Mouse (Mus musculus) limb, embryonic 10.5 days (tissue): ENCODE results near the gene Tex52. TPM values are rescaled to one million over a fixed set of nuclear protein-coding genes. Genes with fewer than 3 reads are reported as not detected.

Source experiments
- DNase-seq: peaks from one replicate; pipeline ENCODE4 v3.0.0-alpha.2; 2017; ENCODE audit warnings: low spot score
- H3K27ac ChIP-seq: fragments of 300-500 bp; sonication (generic); 2 replicates; pipeline ENCODE4 v1.5.1; 2016; ENCODE audit warnings: mild to moderate bottlenecking
- H3K27me3 ChIP-seq: fragments of 300-500 bp; sonication (generic); 2 replicates; pipeline ENCODE4 v1.6.1; 2016; ENCODE audit warnings: low read depth, mild to moderate bottlenecking; ENCODE audit not compliant: poor library complexity, severe bottlenecking
- H3K36me3 ChIP-seq: fragments of 300-500 bp; sonication (generic); 2 replicates; pipeline ENCODE4 v1.6.1; 2016; ENCODE audit warnings: mild to moderate bottlenecking, moderate library complexity
- H3K4me1 ChIP-seq: fragments of 300-500 bp; sonication (generic); 2 replicates; pipeline ENCODE4 v1.6.1; 2016
- H3K4me3 ChIP-seq: fragments of 300-500 bp; sonication (generic); 2 replicates; pipeline ENCODE4 v1.5.1; 2016; ENCODE audit warnings: mild to moderate bottlenecking, moderate library complexity
- H3K9me3 ChIP-seq: fragments of 300-500 bp; sonication (generic); replicated peaks from 2 replicates; pipeline ENCODE4 v1.6.1; 2016; ENCODE audit warnings: mild to moderate bottlenecking
- whole genome bisulfite sequencing: fragments of 180-500 bp; shearing (Covaris S2); methylation state at CpG from one replicate; pipeline ENCODE4 v1.1.7; 2016; 5-methylcytosine and 5-hydroxymethylcytosine counted together
- polyA plus RNA-seq: library from polyadenylated mRNA; unstranded; fragments of >200 nt; fragmentation: Nextera tagmentation; extraction: Ambion mirVana; gene quantifications from 2 replicates; pipeline ENCODE4 v1.2.1, GENCODE M21; 2016

The Tex52 gene
- polyA plus RNA-seq, 1 experiment from 2014 or later: 0.61 TPM

- no peaks in the 10 kb centered on the region for H3K36me3 ChIP-seq
- no peak overlapping the region for H3K27ac ChIP-seq
- no peaks in the 10 kb centered on the region for H3K9me3 ChIP-seq
- H3K4me3 ChIP-seq: no peak overlapping the region
- H3K27me3 ChIP-seq: no peaks in the 10 kb centered on the region
- 95% methylated on average over 1 of the region's 1 CpGs for WGBS
- H3K4me1 ChIP-seq: no peaks in the 10 kb centered on the region
- no peak for DNase-seq
These were observed 13.9 kb downstream of the Tex52 start for GRCm38 (mm10) chr6:128389185-128389584.

- WGBS: 59% methylated on average over 1 of the region's 1 CpGs
These were observed 15.4 kb downstream of the Tex52 start for GRCm38 (mm10) chr6:128390683-128391082.

DNA sequence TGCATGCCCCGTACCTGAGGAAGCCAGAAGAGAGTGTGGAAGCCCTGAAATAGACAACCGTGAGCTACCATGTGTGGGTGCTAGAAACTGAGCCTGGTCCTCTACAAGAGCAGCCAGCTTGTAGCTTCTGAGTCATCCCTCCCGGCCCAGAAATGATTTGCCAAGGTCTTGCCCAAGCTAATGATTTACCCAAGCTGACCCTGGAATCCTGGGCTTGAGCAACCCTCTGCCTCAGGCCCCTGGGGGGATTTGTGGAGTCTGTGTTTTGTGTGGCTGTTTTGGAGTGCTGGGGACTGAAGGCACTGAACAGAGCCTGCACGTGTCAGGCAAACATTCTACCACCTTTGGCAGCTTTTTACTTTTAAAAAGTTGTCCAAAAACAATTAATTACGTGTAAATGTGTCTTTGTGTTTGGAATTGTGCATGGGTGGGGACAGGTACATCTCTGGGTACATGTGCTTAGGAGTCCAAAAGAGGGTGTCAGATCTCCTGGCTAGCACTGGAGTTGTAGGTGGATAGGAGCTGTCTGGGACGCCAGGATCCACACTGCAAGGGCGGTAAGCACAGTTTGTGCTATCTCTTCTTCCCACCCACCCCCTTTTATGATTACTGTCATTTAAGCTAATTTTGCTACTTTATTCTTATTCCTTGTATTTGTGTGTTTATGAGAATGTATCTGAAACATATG, 22.5 kb downstream of the Tex52 start:
- Histone ChIP-seq H3K4me3 (no peak overlapping the region), H3K4me1 (peaks cover 10% of the 10 kb centered on the region; the same call in 1 of the 2 replicates), H3K36me3 (no peaks in the 10 kb centered on the region), H3K27me3 (no peaks in the 10 kb centered on the region), H3K9me3 (no peaks in the 10 kb centered on the region), H3K27ac (no peak overlapping the region)
- DNase-seq: no peak
- WGBS: 86% methylated on average over 7 of the region's 7 CpGs

More at GRCm38 (mm10) chr6:128390683-128391082, 15.4 kb downstream of the Tex52 start:
- Histone ChIP-seq H3K36me3 (no peaks in the 10 kb centered on the region), H3K9me3 (no peaks in the 10 kb centered on the region), H3K4me3 (no peak overlapping the region), H3K27me3 (no peaks in the 10 kb centered on the region), H3K4me1 (no peaks in the 10 kb centered on the region), H3K27ac (no peak overlapping the region)
- no peak for DNase-seq

DNA sequence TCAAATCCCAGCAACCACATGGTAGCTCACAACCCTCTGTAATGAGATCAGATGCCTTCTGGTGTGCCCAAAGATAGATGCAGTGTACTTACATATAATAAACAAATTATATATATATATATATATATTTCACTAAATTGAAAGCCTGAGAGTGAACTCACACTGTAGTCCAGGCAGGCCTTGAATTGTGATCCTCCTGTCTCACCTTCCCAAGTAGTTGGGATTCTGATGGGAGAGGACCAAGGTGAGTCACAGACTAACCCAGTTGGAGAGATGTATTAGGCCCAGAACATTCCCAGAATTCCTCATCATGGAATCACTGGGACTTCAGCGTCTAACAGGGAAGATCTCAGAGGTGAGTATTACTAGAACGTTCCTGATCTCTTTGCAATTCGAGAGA, 23.7 kb downstream of the Tex52 start, which contains the start of gene Nrip2:
Gene Nrip2, plus strand, starts transcription at position 301 of the 400 bp plus-strand sequence.
- peak within 1 kb of the TSS; percentile 20; the same call in 1 of the 2 replicates for H3K4me3 ChIP-seq
- no peaks in the 10 kb centered on the region for H3K27me3 ChIP-seq
- no peaks in the 10 kb centered on the region for H3K36me3 ChIP-seq
- peak within 1 kb of the TSS; percentile 39; the same call in 1 of the 2 replicates for H3K27ac ChIP-seq
- peaks cover 10% of the 10 kb centered on the region; the same call in 1 of the 2 replicates for H3K4me1 ChIP-seq
- no peak for DNase-seq
- H3K9me3 ChIP-seq: no peaks in the 10 kb centered on the region
- WGBS: 74% methylated on average over 3 of the region's 3 CpGs

GRCm38 (mm10) chr6:128399421-128400185, 24.3 kb downstream of the Tex52 start:
- 55% methylated on average over 21 of the region's 21 CpGs for WGBS
- DNase-seq: no peak
- Histone ChIP-seq H3K4me3 (peak overlapping the region; percentile 20; the same call in 1 of the 2 replicates), H3K36me3 (no peaks in the 10 kb centered on the region), H3K4me1 (peaks cover 10% of the 10 kb centered on the region; the same call in 1 of the 2 replicates), H3K27me3 (no peaks in the 10 kb centered on the region), H3K9me3 (no peaks in the 10 kb centered on the region), H3K27ac (peak overlapping the region; percentile 39; the same call in 1 of the 2 replicates)

- H3K27ac ChIP-seq: no peak overlapping the region
- DNase-seq: no peak
- 63% methylated on average over 5 of the region's 5 CpGs for WGBS
- peaks cover 5% of the 10 kb centered on the region; the same call in 1 of the 2 replicates for H3K4me1 ChIP-seq
- peaks cover 39% of the 10 kb centered on the region for H3K36me3 ChIP-seq
- no peak overlapping the region for H3K4me3 ChIP-seq
- H3K9me3 ChIP-seq: no peaks in the 10 kb centered on the region
- H3K27me3 ChIP-seq: no peaks in the 10 kb centered on the region
These were observed 29.5 kb downstream of the Tex52 start for GRCm38 (mm10) chr6:128404708-128405107.

DNA sequence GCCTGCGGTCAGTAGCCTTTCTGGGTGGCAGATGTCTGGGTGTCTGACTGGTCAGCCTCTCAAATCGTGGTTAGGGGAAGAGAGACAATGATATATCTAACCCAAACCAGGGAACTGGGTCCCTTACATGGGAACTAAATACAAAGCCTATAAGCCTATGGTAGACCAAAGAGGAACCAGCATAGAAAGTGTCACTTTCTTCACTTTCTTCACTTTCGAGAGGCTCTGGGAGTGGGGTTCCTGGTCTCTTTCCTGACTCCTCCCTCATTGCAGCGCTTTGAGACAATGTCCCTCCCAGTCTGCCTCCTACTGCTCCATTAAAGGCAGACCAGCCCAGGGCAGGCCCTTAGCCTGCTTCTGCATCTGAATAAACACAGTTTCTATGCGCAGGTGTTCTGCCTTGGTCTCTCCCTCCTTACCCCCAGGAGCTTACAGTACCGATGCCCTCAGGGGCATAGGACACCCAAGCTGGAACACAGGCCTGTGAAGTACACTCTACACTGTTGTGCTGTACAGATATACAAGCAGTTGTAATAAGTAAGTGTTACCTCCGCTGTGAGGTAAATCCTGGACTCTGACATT, 33.4 kb downstream of the Tex52 start:
- Histone ChIP-seq H3K4me3 (no peak overlapping the region), H3K27ac (no peak overlapping the region), H3K36me3 (peaks cover 79% of the 10 kb centered on the region), H3K9me3 (no peaks in the 10 kb centered on the region), H3K4me1 (no peaks in the 10 kb centered on the region), H3K27me3 (no peaks in the 10 kb centered on the region)
- DNase-seq: no peak
- WGBS: 90% methylated on average over 7 of the region's 7 CpGs

- no peak overlapping the region for H3K4me3 ChIP-seq
- no peaks in the 10 kb centered on the region for H3K27me3 ChIP-seq
- no peak overlapping the region for H3K27ac ChIP-seq
- 94% methylated on average over 13 of the region's 13 CpGs for WGBS
- no peaks in the 10 kb centered on the region for H3K4me1 ChIP-seq
- H3K9me3 ChIP-seq: no peaks in the 10 kb centered on the region
- H3K36me3 ChIP-seq: peaks cover 90% of the 10 kb centered on the region
- no peak for DNase-seq
These were observed 35.0 kb downstream of the Tex52 start for GRCm38 (mm10) chr6:128410305-128410704.

- H3K4me3 ChIP-seq: no peak overlapping the region
- no peak overlapping the region for H3K27ac ChIP-seq
- peak; percentile 86 for DNase-seq
- no peaks in the 10 kb centered on the region for H3K27me3 ChIP-seq
- no peaks in the 10 kb centered on the region for H3K4me1 ChIP-seq
- H3K36me3 ChIP-seq: peaks cover 92% of the 10 kb centered on the region
- H3K9me3 ChIP-seq: no peaks in the 10 kb centered on the region
- WGBS: 24% methylated on average over 3 of the region's 3 CpGs
These were observed 35.9 kb downstream of the Tex52 start for GRCm38 (mm10) chr6:128411115-128411514.

DNA sequence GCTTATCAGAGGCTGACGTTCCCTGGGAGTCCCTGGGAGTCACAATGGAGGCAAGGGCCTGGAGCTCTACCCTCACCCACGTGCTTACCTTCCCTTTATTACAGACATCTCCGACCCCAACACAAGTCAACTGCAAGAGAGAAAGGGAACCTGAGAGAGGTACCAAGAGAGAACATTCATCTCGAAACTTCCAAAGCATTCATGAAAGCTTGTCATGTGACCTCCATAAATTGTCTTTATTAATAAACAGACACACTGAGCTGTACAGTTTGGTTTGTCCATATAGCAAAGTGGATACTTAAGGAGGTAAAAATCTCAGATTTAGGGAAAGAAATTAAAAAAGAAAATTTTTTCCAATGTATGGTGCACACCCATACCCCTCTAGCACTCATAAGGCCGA, 40.9 kb downstream of the Tex52 start:
- H3K4me1 ChIP-seq: no peaks in the 10 kb centered on the region
- H3K4me3 ChIP-seq: no peak overlapping the region
- DNase-seq: no peak
- H3K36me3 ChIP-seq: peaks cover 70% of the 10 kb centered on the region
- H3K27me3 ChIP-seq: no peaks in the 10 kb centered on the region
- no peak overlapping the region for H3K27ac ChIP-seq
- H3K9me3 ChIP-seq: no peaks in the 10 kb centered on the region
- 94% methylated on average over 5 of the region's 5 CpGs for WGBS

- 95% methylated on average over 1 of the region's 1 CpGs for WGBS
- Histone ChIP-seq H3K36me3 (peaks cover 53% of the 10 kb centered on the region), H3K27ac (no peak overlapping the region), H3K4me1 (no peaks in the 10 kb centered on the region), H3K27me3 (no peaks in the 10 kb centered on the region), H3K9me3 (no peaks in the 10 kb centered on the region), H3K4me3 (no peak overlapping the region)
- DNase-seq: no peak
These were observed 42.8 kb downstream of the Tex52 start for GRCm38 (mm10) chr6:128418076-128418475.

DNA sequence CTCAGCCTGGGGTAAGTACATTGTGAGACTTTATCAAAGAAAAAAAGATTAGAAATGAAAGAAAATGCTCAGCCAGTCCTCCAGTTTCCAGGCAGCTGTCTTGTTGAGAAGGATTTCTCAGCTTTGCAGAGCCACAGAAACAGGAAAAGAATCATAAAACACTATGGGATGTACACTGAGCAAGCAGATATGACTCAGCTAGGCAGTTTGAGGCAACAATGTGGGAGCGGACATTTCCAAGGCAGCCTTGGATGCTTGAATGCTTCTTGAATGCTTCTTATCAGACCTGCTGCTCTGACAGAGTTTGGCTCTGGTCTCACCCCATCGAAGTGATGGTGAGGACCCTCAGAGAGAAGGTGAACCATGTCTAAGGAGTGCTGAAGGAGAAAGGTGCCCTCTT, 45.8 kb downstream of the Tex52 start:
- WGBS: 91% methylated on average over 2 of the region's 2 CpGs

GRCm38 (mm10) chr6:128421480-128421879, 46.2 kb downstream of the Tex52 start:
- Histone ChIP-seq H3K27me3 (no peaks in the 10 kb centered on the region), H3K36me3 (peaks cover 30% of the 10 kb centered on the region), H3K4me3 (no peak overlapping the region), H3K4me1 (peaks cover 8% of the 10 kb centered on the region; the same call in 1 of the 2 replicates), H3K27ac (no peak overlapping the region), H3K9me3 (no peaks in the 10 kb centered on the region)
- DNase-seq: no peak
- 93% methylated on average over 3 of the region's 3 CpGs for WGBS

More for the DNA sequence above, 45.8 kb downstream of the Tex52 start:
- Histone ChIP-seq H3K27ac (no peak overlapping the region), H3K4me1 (peaks cover 8% of the 10 kb centered on the region; the same call in 1 of the 2 replicates), H3K36me3 (peaks cover 31% of the 10 kb centered on the region), H3K27me3 (no peaks in the 10 kb centered on the region), H3K4me3 (no peak overlapping the region), H3K9me3 (no peaks in the 10 kb centered on the region)
- DNase-seq: no peak
